In the genomic region with DNA sequence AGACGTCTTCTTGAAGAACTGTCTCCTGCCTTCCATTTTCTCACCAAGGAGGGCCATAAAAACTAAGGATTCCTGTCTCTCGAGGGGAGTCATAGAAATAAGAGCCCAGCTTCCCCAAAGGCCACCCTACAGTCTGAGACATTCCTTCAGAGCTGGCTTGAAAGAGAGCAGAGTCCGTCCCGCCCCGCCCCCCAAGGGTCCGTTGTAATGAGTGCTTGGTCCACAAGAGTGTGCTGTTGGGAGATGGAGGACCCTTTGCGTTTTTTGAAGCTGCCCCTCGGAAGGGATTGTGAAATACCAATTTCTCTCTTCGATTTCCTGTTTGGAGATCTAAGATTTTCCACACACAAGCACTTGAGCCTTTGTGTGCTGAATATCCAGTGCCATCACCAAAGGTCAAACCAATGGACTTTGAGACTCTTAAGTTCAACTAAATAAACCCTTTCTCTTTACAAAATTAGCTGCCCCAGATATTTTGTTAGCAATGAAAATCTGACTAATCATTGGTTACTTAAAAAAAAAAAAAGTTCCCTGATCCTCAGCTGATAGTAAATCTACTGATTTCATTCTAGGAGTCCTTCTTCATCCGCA, we compare ENCODE assay signal across 9 mouse cellular contexts. TPM values are rescaled to one million over a fixed set of nuclear protein-coding genes. Genes with fewer than 3 reads are reported as not detected.
A peak's percentile ranks its signal among the peaks of the same experiment; 100 is the strongest.
DNase-seq lines count a peak whose midpoint lies in the region; TF ChIP-seq lines count a peak whose summit lies in the region.
"Had no signal": no experiment of that assay in that cellular context is flagged by ENCODE, and none has a peak within 500 bp of the region (broad histone marks: within the 10 kb centered on the region; RNA-seq: fewer than 3 reads in every experiment).

No protein-coding gene starts in this region.

- H3K4me3 ChIP-seq in lung, adult 2 months (replicated peaks; ENCODE audit: extremely low read depth, low read depth, low read length), result no peak overlapping the region
- H3K4me3 ChIP-seq: liver, embryonic 13.5 days had no signal

- WGBS in lung, adult 2 months, result 25% methylated on average over 10 of the region's 10 CpGs

- peak; percentile 71 to 78 for DNase-seq in cerebellum, postnatal 10 days
- DNase-seq in cerebellum, adult 11 months, result no peak
- DNase-seq in lung, adult 2 months, result peak; percentile 24
- DNase-seq in lung, postnatal 25 days (ENCODE audit: low spot score), result no peak
- peak; percentile 72 to 73 for DNase-seq in kidney, postnatal 4 days
- peak; percentile 76 for DNase-seq in retina, embryonic 14.5 days (ENCODE audit: low spot score)
- DNase-seq in urinary bladder, postnatal 4 days (ENCODE audit: low spot score in 2 of 2), result no peak
- DNase-seq in adipocyte (ENCODE audit: low spot score), result no peak
- DNase-seq: liver, embryonic 13.5 days had no signal

- TF ChIP-seq CTCF in lung, adult 2 months (IDR thresholded peaks at IDR 0.05; ENCODE audit: insufficient read depth, low read length), result peak; percentile 40

- TF ChIP-seq POLR2A in lung, adult 2 months (IDR thresholded peaks at IDR 0.05; ENCODE audit: borderline replicate concordance, extremely low read depth, low read depth, low read length), result no peak

- H3K4me1 ChIP-seq in lung, adult 2 months (ENCODE audit: control insufficient read depth, insufficient read depth, low read length), result no peaks in the 10 kb centered on the region

RNA-seq across cellular contexts. Expression of a gene that starts 2.8 kb away (rescaled TPM):
- 2.8 and 5.1 TPM in 2 replicates for polyA plus RNA-seq in lung, adult 2 months (2012; rRNA removed)

RNA-seq across cellular contexts. Expression of a gene that starts 39.2 kb away (rescaled TPM):
- 0.52 and 1.8 TPM in 2 replicates for polyA plus RNA-seq in lung, adult 2 months (2012; rRNA removed)

RNA-seq across cellular contexts. Expression of a gene that starts 57.6 kb away (rescaled TPM):
- polyA plus RNA-seq in lung, adult 2 months (2012; rRNA removed), result 0.31 and 0.54 TPM in 2 replicates

Comparison
In these comparisons a context has a peak if more than half of its experiments do, and no peak if none do; other contexts are left out.
1. DNase-seq: peak in cerebellum, postnatal 10 days (2 of 2), lung, adult 2 months (single experiment), kidney, postnatal 4 days (2 of 2) and retina, embryonic 14.5 days (single experiment); none in cerebellum, adult 11 months (single experiment), lung, postnatal 25 days (single experiment), urinary bladder, postnatal 4 days (0 of 2) and adipocyte (single experiment).